ENCODE assay signal across 9 mouse cellular contexts in genomic region chr5:36811413-36811812, GRCm38 (mm10). TPM values are rescaled to one million over a fixed set of nuclear protein-coding genes. Genes with fewer than 3 reads are reported as not detected.
DNase-seq lines count a peak whose midpoint lies in the region; ATAC-seq and TF ChIP-seq lines count a peak whose summit lies in the region.
"Had no signal": no experiment of that assay in that cellular context is flagged by ENCODE, and none has a peak within 500 bp of the region (broad histone marks: within the 10 kb centered on the region; RNA-seq: fewer than 3 reads in every experiment).

No protein-coding gene starts in this region.

- ATAC-seq in forebrain, postnatal 0 days: peak; percentile 80
- ATAC-seq in liver, embryonic 11.5 days (replicated peaks; ENCODE audit: low FRiP score): 0 out of 2 replicates have a peak, but pooled peaks have one; percentile 30
- no peak for ATAC-seq in neural tube, embryonic 11.5 days (ENCODE audit: insufficient read depth, low FRiP score, low TSS enrichment)

- H3K27me3 ChIP-seq in cerebellum, adult 2 months (ENCODE audit: control insufficient read depth, insufficient read depth, low read length): no peaks in the 10 kb centered on the region
- no peaks in the 10 kb centered on the region for H3K27me3 ChIP-seq in forebrain, postnatal 0 days (ENCODE audit: insufficient read depth, low read length)
- H3K27me3 ChIP-seq in liver, embryonic 11.5 days (replicated peaks; ENCODE audit: control insufficient read depth, insufficient read depth, low read length): no peaks in the 10 kb centered on the region
- no peaks in the 10 kb centered on the region for H3K27me3 ChIP-seq in neural tube, embryonic 11.5 days (ENCODE audit: control insufficient read depth, insufficient read depth, low read length)

- no peaks in the 10 kb centered on the region for H3K9me3 ChIP-seq in ES-E14 (ENCODE audit: control insufficient read depth, insufficient read depth, low read depth, low read length)
- no peaks in the 10 kb centered on the region for H3K9me3 ChIP-seq in forebrain, postnatal 0 days (ENCODE audit: low read length)
- no peaks in the 10 kb centered on the region for H3K9me3 ChIP-seq in liver, embryonic 11.5 days (ENCODE audit: control insufficient read depth, low read length)
- no peaks in the 10 kb centered on the region for H3K9me3 ChIP-seq in neural tube, embryonic 11.5 days (ENCODE audit: control insufficient read depth, low read length)

- no peak overlapping the region for H3K27ac ChIP-seq in ES-E14 (ENCODE audit: insufficient read depth, low read depth, low read length, poor library complexity, severe bottlenecking)
- H3K27ac ChIP-seq in cerebellum, adult 2 months (ENCODE audit: insufficient read depth, low read length): no peak overlapping the region
- no peak overlapping the region for H3K27ac ChIP-seq in forebrain, postnatal 0 days (ENCODE audit: low read depth, low read length)
- no peak overlapping the region for H3K27ac ChIP-seq in liver, embryonic 11.5 days (ENCODE audit: low read depth, low read length)
- H3K27ac ChIP-seq in neural tube, embryonic 11.5 days (ENCODE audit: low read depth, low read length): no peak overlapping the region

- peaks cover 6% of the 10 kb centered on the region; the same call in 1 of the 2 replicates for H3K36me3 ChIP-seq in ES-E14 (ENCODE audit: control insufficient read depth, insufficient read depth, low read length, poor library complexity, severe bottlenecking)
- no peaks in the 10 kb centered on the region; the same call in 1 of the 2 replicates for H3K36me3 ChIP-seq in forebrain, postnatal 0 days (ENCODE audit: insufficient read depth)
- peaks cover 5% of the 10 kb centered on the region; the same call in 1 of the 2 replicates for H3K36me3 ChIP-seq in liver, embryonic 11.5 days (ENCODE audit: control insufficient read depth, insufficient read depth, low read length)
- H3K36me3 ChIP-seq in neural tube, embryonic 11.5 days (ENCODE audit: control insufficient read depth, insufficient read depth, low read length): no peaks in the 10 kb centered on the region; the same call in 1 of the 2 replicates

- H3K9ac ChIP-seq in ES-E14 (ENCODE audit: insufficient read depth, low read depth, low read length, poor library complexity, severe bottlenecking): no peak overlapping the region
- no peak overlapping the region for H3K9ac ChIP-seq in forebrain, postnatal 0 days
- H3K9ac ChIP-seq in liver, embryonic 11.5 days (ENCODE audit: low read depth, low read length): no peak overlapping the region
- no peak overlapping the region for H3K9ac ChIP-seq in neural tube, embryonic 11.5 days (ENCODE audit: low read length)

- in situ Hi-C loops in ES-E14 (cut with MboI; ENCODE audit: low sequenced_read_pairs in 2 of 2, unreplicated experiment in 2 of 2): no loop called here

- peak; percentile 66 for DNase-seq in A20 (ENCODE audit: low read depth, low spot score)
- DNase-seq in ES-E14 (ENCODE audit: low read depth, low spot score): peak; percentile 68
- peak; percentile 69 to 70 for DNase-seq in cerebellum, adult 2 months
- peak; percentile 82 for DNase-seq in forebrain, postnatal 0 days
- peak; percentile 76 for DNase-seq in induced T-regulatory cell, adult 2 months (ENCODE audit: low read depth)
- DNase-seq in liver, embryonic 11.5 days (ENCODE audit: low spot score): peak; percentile 54
- DNase-seq in neural tube, embryonic 11.5 days (ENCODE audit: low spot score): peak; percentile 60
- DNase-seq in thymus, postnatal 14 days: peak; percentile 68

- peaks cover 0 to 9% of the 10 kb centered on the region in 2 experiments; a peak in 1 of 4 replicates for H3K4me1 ChIP-seq in ES-E14 (ENCODE audit: control insufficient read depth in 2 of 2, insufficient read depth in 2 of 2, low read length in 2 of 2, poor library complexity in 1 of 2)
- H3K4me1 ChIP-seq in cerebellum, adult 2 months (ENCODE audit: control insufficient read depth, insufficient read depth, low read length): no peaks in the 10 kb centered on the region
- no peaks in the 10 kb centered on the region for H3K4me1 ChIP-seq in forebrain, postnatal 0 days (ENCODE audit: insufficient read depth)
- H3K4me1 ChIP-seq in liver, embryonic 11.5 days (replicated peaks; ENCODE audit: control insufficient read depth, insufficient read depth, low read length): no peaks in the 10 kb centered on the region
- H3K4me1 ChIP-seq in neural tube, embryonic 11.5 days (ENCODE audit: control insufficient read depth, insufficient read depth, low read length): no peaks in the 10 kb centered on the region

- no peak overlapping the region for H3K4me2 ChIP-seq in forebrain, postnatal 0 days (ENCODE audit: low read depth)
- no peak overlapping the region for H3K4me2 ChIP-seq in liver, embryonic 11.5 days
- H3K4me2 ChIP-seq in neural tube, embryonic 11.5 days (ENCODE audit: low read depth): no peak overlapping the region

- no peak for TF ChIP-seq POLR2A in cerebellum, adult 2 months (IDR thresholded peaks at IDR 0.05; ENCODE audit: borderline replicate concordance, insufficient read depth, low read length)

- TF ChIP-seq CTCF in cerebellum, adult 2 months (IDR thresholded peaks at IDR 0.05; ENCODE audit: borderline replicate concordance, insufficient read depth, low read depth, low read length): peak; percentile 91
- TF ChIP-seq CTCF in forebrain, postnatal 0 days (IDR thresholded peaks at IDR 0.05; ENCODE audit: low read depth): peak; percentile 92

- no peak overlapping the region for H3K4me3 ChIP-seq in ES-E14 (ENCODE audit: insufficient read depth in 1 of 2, low read depth in 1 of 2, low read length in 2 of 2, poor library complexity in 1 of 2, severe bottlenecking in 1 of 2)
- no peak overlapping the region for H3K4me3 ChIP-seq in cerebellum, adult 2 months (replicated peaks; ENCODE audit: insufficient read depth, low read depth, low read length)
- H3K4me3 ChIP-seq in forebrain, postnatal 0 days (ENCODE audit: low read depth, low read length): no peak overlapping the region
- no peak overlapping the region for H3K4me3 ChIP-seq in liver, embryonic 11.5 days (ENCODE audit: low read depth, low read length)
- H3K4me3 ChIP-seq in neural tube, embryonic 11.5 days (ENCODE audit: low read depth, low read length): no peak overlapping the region

- WGBS in cerebellum, adult 2 months: 25% methylated on average over 3 of the region's 3 CpGs
- 27% methylated on average over 3 of the region's 3 CpGs for WGBS in forebrain, postnatal 0 days
- WGBS in liver, embryonic 11.5 days: 30% methylated on average over 3 of the region's 3 CpGs
- WGBS in neural tube, embryonic 11.5 days: 29% methylated on average over 3 of the region's 3 CpGs

TF ChIP-seq in ES-E14, 5 proteins besides CTCF, POLR2A, EP300 and RAD21:
- TF ChIP-seq HCFC1 (IDR thresholded peaks at IDR 0.05; ENCODE audit: borderline replicate concordance, insufficient read depth, low read length) (no peak), ZC3H11A (IDR thresholded peaks at IDR 0.05; ENCODE audit: borderline replicate concordance, low read depth, low read length) (peak; percentile 21; the same call in 1 of the 2 replicates)

RNA-seq across cellular contexts. Expression of gene Mrfap1, which starts 14.8 kb away (rescaled TPM):
- total RNA-seq in ES-E14 (2012; rRNA removed): 147 and 238 TPM in 2 replicates
- 323 and 355 TPM in 2 replicates for polyA plus RNA-seq in cerebellum, adult 2 months (2012; rRNA removed)
- total RNA-seq in forebrain, postnatal 0 days (2014; rRNA removed): 296 and 353 TPM in 2 replicates
- polyA plus RNA-seq in forebrain, postnatal 0 days (2015; fragmentation: Nextera tagmentation; extraction: Ambion mirVana): 477 and 530 TPM in 2 replicates
- polyA plus RNA-seq in liver, embryonic 11.5 days (2014; fragmentation: Nextera tagmentation; extraction: Ambion mirVana): 366 and 368 TPM in 2 replicates
- 570 and 602 TPM in 2 replicates for polyA plus RNA-seq in neural tube, embryonic 11.5 days (2014; fragmentation: Nextera tagmentation; extraction: Ambion mirVana)

RNA-seq across cellular contexts. Expression of gene Man2b2, which starts 19.0 kb away (rescaled TPM):
- total RNA-seq in ES-E14 (2012; rRNA removed): 11.6 and 15.1 TPM in 2 replicates
- 29.2 and 30.1 TPM in 2 replicates for polyA plus RNA-seq in cerebellum, adult 2 months (2012; rRNA removed)
- total RNA-seq in forebrain, postnatal 0 days (2014; rRNA removed): 10.8 and 13.9 TPM in 2 replicates
- 10.3 and 12.7 TPM in 2 replicates for polyA plus RNA-seq in forebrain, postnatal 0 days (2015; fragmentation: Nextera tagmentation; extraction: Ambion mirVana)
- 17.4 and 20.2 TPM in 2 replicates for polyA plus RNA-seq in liver, embryonic 11.5 days (2014; fragmentation: Nextera tagmentation; extraction: Ambion mirVana)
- polyA plus RNA-seq in neural tube, embryonic 11.5 days (2014; fragmentation: Nextera tagmentation; extraction: Ambion mirVana): 11.3 and 14.6 TPM in 2 replicates

RNA-seq across cellular contexts. Expression of gene Ppp2r2c, which starts 56.9 kb away (rescaled TPM):
- 7.3 and 8.1 TPM in 2 replicates for total RNA-seq in ES-E14 (2012; rRNA removed)
- 259 and 273 TPM in 2 replicates for polyA plus RNA-seq in cerebellum, adult 2 months (2012; rRNA removed)
- 171 and 177 TPM in 2 replicates for total RNA-seq in forebrain, postnatal 0 days (2014; rRNA removed)
- 75.5 and 96.1 TPM in 2 replicates for polyA plus RNA-seq in forebrain, postnatal 0 days (2015; fragmentation: Nextera tagmentation; extraction: Ambion mirVana)
- 0.30 and 0.33 TPM in 2 replicates for polyA plus RNA-seq in liver, embryonic 11.5 days (2014; fragmentation: Nextera tagmentation; extraction: Ambion mirVana)
- 8.7 and 9.5 TPM in 2 replicates for polyA plus RNA-seq in neural tube, embryonic 11.5 days (2014; fragmentation: Nextera tagmentation; extraction: Ambion mirVana)
- polyA plus RNA-seq: heart, embryonic 14.5 days had no signal
